Mouse (Mus musculus) embryonic facial prominence, embryonic 10.5 days (tissue): ENCODE results near the gene Ube2t. TPM values are rescaled to one million over a fixed set of nuclear protein-coding genes. Genes with fewer than 3 reads are reported as not detected.
A peak's percentile ranks its signal among the peaks of the same experiment; 100 is the strongest.

Experiments
- DNase-seq: peaks from one replicate; pipeline ENCODE4 v3.0.0-alpha.2; 2017; ENCODE audit warnings: low spot score
- H3K27ac ChIP-seq: fragments of 300-500 bp; sonication (generic); replicated peaks from 2 replicates; pipeline ENCODE4 v1.5.1; 2016; ENCODE audit warnings: mild to moderate bottlenecking
- H3K27me3 ChIP-seq: fragments of 300-500 bp; sonication (generic); replicated peaks from 2 replicates; pipeline ENCODE4 v1.6.1; 2016; ENCODE audit warnings: low read depth, mild to moderate bottlenecking; ENCODE audit not compliant: poor library complexity, severe bottlenecking
- H3K36me3 ChIP-seq: fragments of 300-500 bp; sonication (generic); replicated peaks from 2 replicates; pipeline ENCODE4 v1.6.1; 2016; ENCODE audit warnings: mild to moderate bottlenecking, moderate library complexity
- H3K4me1 ChIP-seq: fragments of 300-500 bp; sonication (generic); 2 replicates; pipeline ENCODE4 v1.6.1; 2016
- H3K4me3 ChIP-seq: fragments of 300-500 bp; sonication (generic); 2 replicates; pipeline ENCODE4 v1.5.1; 2016; ENCODE audit warnings: mild to moderate bottlenecking, moderate library complexity
- H3K9me3 ChIP-seq: fragments of 300-500 bp; sonication (generic); 2 replicates; pipeline ENCODE4 v1.6.1; 2016; ENCODE audit warnings: mild to moderate bottlenecking
- WGBS: fragments of 180-500 bp; shearing (Covaris S2); methylation state at CpG from one replicate; pipeline ENCODE4 v1.1.7; 2016; 5-methylcytosine and 5-hydroxymethylcytosine counted together
- polyA plus RNA-seq: library from polyadenylated mRNA; unstranded; fragments of >200 nt; fragmentation: Nextera tagmentation; extraction: Ambion mirVana; gene quantifications from 2 replicates; pipeline ENCODE4 v1.2.1, GENCODE M21; 2016

Ube2t gene
- polyA plus RNA-seq, 1 experiment from 2014 or later: 55.5 TPM

DNA sequence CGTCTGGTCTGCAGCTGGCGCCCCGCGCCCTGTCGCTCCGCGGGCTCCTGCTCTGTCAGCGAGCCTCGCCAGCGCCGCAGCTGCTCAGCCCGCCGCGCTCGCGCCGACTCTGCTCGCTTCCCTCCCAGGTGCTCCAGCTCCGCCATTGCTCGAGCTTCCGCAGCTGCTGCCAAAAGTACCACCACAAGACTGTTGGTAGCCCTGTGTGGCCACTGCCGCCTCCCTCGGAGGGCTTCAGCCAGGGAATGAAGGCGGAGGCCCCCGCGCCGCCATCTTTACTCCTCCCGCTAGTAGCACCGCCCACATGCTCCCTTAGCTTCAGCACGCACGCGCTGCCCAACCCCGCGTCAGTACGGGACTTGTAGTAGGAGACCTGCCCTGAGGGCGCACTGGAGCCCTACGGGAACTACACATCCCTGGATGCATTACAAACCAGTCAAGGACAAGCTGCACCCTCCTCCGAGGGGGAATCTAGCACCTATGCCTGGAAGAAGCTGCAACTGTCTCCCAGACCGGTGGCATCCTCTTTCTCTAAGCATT is 6.7 kb upstream of the Ube2t start, which contains the start of gene Ppp1r12b:
Gene Ppp1r12b (minus strand): TSS at position 306 of the 540 bp plus-strand sequence.
- Histone ChIP-seq H3K9me3 (no peaks in the 10 kb centered on the region), H3K4me1 (peaks cover 23% of the 10 kb centered on the region), H3K27me3 (no peaks in the 10 kb centered on the region; the same call in 1 of the 2 replicates), H3K4me3 (peak within 1 kb of the TSS; percentile 93), H3K36me3 (no peaks in the 10 kb centered on the region), H3K27ac (peak within 1 kb of the TSS; percentile 94)
- DNase-seq: peak; percentile 95
- under 1% methylated on average over 39 of the region's 39 CpGs for WGBS

DNA sequence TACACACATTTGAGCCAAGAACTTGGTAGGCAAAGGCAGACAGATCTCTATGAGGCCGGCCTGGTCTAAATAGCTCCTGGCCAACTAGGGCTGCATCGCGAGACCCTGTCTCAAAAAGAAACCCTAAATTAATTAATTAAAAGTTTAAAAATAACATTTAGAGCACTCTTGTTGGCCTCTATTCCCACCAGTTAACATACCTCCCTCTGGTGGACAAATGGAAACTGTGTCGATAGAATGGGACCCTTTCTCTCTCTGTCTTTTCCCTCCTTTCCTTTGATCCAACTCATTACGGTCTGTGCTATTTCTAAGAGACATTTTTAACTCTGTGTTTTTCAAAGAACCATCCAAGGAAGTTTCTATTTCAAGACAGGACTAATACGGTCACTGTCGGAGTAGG is 1.7 kb upstream of the Ube2t start:
- H3K27ac ChIP-seq: no peak overlapping the region
- H3K9me3 ChIP-seq: no peaks in the 10 kb centered on the region
- H3K4me3 ChIP-seq: no peak overlapping the region
- peaks cover 23% of the 10 kb centered on the region for H3K4me1 ChIP-seq
- H3K36me3 ChIP-seq: peaks cover 7% of the 10 kb centered on the region
- H3K27me3 ChIP-seq: no peaks in the 10 kb centered on the region; the same call in 1 of the 2 replicates
- no peak for DNase-seq
- WGBS: 65% methylated on average over 7 of the region's 7 CpGs

DNA sequence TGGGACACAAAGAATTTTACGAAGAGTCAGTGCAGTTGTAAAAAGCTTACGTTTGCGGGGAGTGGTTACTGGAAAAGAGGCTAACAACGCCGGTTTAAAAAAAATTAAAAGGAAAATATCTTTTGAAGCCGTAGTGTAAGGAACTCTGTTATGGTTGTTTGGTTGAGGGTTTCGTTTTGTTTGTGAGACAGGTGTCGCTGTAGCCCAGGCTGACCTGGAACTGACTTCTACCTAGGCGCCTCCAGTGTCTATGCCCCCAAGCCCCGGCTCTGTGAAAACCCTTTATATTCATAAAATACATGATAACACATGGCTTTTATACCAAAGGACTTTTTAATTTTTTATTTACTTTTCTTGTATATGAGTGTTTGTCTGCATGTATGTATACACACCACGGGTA is 456 bp downstream of the Ube2t start:
- H3K4me1 ChIP-seq: peaks cover 18% of the 10 kb centered on the region
- H3K27me3 ChIP-seq: no peaks in the 10 kb centered on the region
- peaks cover 19% of the 10 kb centered on the region for H3K36me3 ChIP-seq
- peak; percentile 16 for DNase-seq
- H3K27ac ChIP-seq: peak overlapping the region; percentile 89
- H3K4me3 ChIP-seq: peak overlapping the region; percentile 77
- 4% methylated on average over 11 of the region's 11 CpGs for WGBS
- H3K9me3 ChIP-seq: no peaks in the 10 kb centered on the region

DNA sequence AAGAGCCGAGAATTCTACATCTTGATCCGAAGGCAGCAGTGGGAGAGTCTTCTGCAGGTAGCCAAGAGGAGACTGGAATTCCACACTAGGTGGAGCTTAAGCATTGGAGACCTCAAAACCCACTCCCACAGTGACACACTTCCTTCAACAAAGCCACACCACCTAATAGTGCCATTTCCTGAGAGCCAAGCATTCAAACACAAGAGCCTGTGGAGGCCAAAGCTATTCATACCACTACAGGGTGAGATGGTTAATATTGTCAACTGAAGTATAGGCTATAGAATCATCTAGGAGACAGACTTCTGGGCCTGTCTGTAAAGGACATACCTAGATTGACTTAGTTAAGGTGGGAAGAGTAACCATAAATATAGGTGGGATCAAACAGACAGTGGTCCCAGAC is 3.1 kb downstream of the Ube2t start:
- no peak for DNase-seq
- Histone ChIP-seq H3K4me1 (peaks cover 18% of the 10 kb centered on the region), H3K4me3 (no peak overlapping the region), H3K27ac (no peak overlapping the region), H3K9me3 (no peaks in the 10 kb centered on the region), H3K36me3 (peaks cover 45% of the 10 kb centered on the region), H3K27me3 (no peaks in the 10 kb centered on the region)
- WGBS: 91% methylated on average over 2 of the region's 2 CpGs

DNA sequence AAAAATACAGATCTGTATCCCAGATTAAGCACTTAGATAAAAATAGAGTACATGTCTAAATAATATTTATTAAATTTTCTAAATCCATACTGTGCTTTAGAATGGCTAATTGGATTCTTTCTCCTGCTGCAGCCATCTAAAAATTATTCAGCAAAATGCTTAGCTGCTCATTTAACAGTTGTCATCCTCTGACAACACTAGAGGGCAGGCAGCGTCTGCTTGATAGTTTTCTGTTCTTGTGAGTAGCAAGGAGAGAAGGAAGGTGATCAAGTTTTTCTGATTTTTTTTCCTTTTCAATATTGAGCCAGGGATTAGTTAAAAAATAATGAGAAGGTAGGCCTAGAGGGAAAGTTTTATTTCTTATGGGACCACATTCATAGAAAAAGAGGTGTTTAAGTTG is 10.6 kb downstream of the Ube2t start:
- no peak for DNase-seq
- 75% methylated on average over 1 of the region's 1 CpGs for WGBS
- no peak overlapping the region for H3K4me3 ChIP-seq
- H3K4me1 ChIP-seq: peaks cover 10% of the 10 kb centered on the region
- H3K9me3 ChIP-seq: no peaks in the 10 kb centered on the region
- no peak overlapping the region for H3K27ac ChIP-seq
- peaks cover 77% of the 10 kb centered on the region for H3K36me3 ChIP-seq
- H3K27me3 ChIP-seq: no peaks in the 10 kb centered on the region

DNA sequence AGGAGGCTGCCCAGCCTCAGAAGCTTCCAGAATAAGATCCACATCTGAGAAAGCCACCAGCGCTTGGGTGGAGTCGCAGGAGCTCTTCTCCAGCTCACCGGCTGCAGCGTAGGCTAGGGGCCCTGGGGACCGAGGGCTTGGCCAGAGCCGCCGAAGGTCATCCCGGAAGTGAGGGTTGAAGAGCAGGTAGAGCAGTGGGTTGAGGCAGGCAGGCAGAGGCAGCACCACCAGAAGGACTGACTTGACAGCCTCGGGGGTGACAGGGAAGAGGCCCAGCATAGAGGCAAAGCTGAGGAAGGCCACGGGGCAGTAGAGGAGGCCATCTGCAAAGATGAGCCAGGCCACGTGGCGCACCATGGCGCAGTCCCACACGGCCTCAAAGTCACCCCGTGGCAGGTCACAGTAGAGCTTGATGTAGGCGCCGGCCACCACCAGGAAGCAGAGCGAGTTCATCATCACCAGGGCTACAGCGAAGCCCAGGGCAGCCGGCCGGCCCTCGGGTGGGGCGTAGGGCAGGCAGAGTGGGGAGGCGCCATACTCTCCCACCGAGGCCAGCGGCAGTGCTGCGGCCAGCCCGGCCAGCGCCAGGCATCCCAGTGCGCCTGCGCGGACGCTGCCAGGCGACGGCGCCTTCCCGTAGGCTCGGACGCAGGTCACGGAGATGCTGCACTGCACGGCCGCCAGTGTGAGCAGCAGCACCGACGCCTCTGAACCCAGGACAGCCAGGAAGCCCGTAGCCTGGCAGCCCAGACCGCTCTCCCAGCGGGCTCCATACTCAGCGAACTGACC is 25.0 kb downstream of the Ube2t start:
- WGBS: 34% methylated on average over 48 of the region's 48 CpGs
- 0 out of 2 replicates have a peak, but pooled peaks cover 2% of the 10 kb centered on the region for H3K9me3 ChIP-seq
- peak overlapping the region; percentile 79 for H3K27ac ChIP-seq
- peak; percentile 82 for DNase-seq
- peaks cover 64% of the 10 kb centered on the region for H3K27me3 ChIP-seq
- H3K4me3 ChIP-seq: peak overlapping the region; percentile 63
- H3K4me1 ChIP-seq: peaks cover 22% of the 10 kb centered on the region
- no peaks in the 10 kb centered on the region for H3K36me3 ChIP-seq

DNA sequence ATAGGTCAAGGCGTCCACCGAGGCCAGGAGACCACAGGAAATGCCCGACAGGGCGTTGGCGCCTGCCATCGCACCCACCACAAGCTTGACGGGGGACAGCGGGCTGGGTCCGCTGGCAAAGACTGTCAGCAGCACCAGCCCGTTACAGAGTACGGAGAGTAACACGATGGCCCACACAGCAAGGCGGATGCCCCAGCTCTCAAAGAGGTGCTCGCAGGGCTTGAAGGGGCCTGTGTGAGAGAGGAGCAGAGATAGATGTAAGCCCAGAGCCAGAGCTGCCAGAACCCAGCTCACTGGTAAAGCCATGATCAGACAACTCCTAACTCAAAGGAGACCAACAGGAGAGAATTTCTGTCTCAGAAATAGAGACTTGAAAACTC is 25.6 kb downstream of the Ube2t start:
- Histone ChIP-seq H3K27me3 (peaks cover 62% of the 10 kb centered on the region), H3K9me3 (0 out of 2 replicates have a peak, but pooled peaks cover 2% of the 10 kb centered on the region)
- 13% methylated on average over 14 of the region's 14 CpGs for WGBS

DNA sequence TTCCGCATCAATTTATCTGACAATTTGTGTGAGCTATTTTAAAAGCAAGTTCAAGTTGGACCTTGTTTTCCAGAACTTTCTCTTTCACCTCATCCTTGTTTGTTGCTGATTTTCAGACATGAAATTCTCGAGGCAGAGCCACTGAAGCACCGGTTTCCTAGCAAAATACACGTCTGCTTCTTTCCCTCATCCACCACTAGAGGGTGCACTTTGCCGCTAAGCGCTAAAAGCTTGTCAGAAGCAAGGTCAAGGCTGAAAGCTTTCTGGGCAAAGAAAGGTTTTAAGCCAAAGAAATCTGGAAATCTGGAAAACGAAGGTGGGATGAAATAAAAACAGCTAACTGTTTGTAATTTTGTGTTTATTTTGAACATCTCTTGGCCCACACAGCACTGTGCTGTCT is 27.0 kb downstream of the Ube2t start:
- peak; percentile 81 for DNase-seq
- Histone ChIP-seq H3K4me1 (peaks cover 27% of the 10 kb centered on the region), H3K27me3 (peaks cover 71% of the 10 kb centered on the region), H3K36me3 (no peaks in the 10 kb centered on the region), H3K4me3 (no peak overlapping the region), H3K27ac (no peak overlapping the region), H3K9me3 (0 out of 2 replicates have a peak, but pooled peaks cover 2% of the 10 kb centered on the region)
- 10% methylated on average over 7 of the region's 7 CpGs for WGBS

More for the DNA sequence above, 25.6 kb downstream of the Ube2t start:
- Histone ChIP-seq H3K4me3 (peak overlapping the region; percentile 63), H3K4me1 (peaks cover 27% of the 10 kb centered on the region), H3K36me3 (no peaks in the 10 kb centered on the region), H3K27ac (peak overlapping the region; percentile 79)
- DNase-seq: no peak

DNA sequence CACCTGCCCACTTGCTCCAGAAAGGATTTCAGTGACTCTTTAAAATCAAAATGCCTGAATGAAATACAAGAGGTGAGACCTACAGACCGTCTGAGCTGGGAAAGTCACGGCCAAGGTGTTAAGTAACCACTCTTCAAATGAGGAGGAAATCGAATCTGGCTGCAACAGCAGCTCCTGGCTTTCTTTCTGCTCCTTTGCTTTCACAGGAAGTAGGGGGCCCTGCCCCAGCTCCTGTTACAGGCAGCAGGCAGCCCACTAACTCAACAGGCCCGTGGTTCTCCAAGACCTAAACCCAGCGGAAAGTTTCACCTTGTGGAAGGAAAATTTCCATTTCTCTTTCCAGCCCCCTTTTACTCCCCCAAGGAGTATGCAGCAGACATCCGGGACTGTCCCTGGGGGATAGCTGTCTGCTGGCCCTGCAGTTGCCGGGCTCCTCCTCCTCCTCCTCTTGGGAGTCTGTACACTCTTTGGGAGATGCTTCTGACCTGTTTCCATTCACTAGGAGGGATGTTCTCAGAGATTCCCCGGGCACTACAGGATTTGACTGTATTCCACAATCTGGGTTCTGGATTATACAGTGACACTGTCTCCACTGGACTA is 29.8 kb downstream of the Ube2t start:
- Histone ChIP-seq H3K27me3 (peaks cover 59% of the 10 kb centered on the region), H3K4me3 (no peak overlapping the region), H3K4me1 (peaks cover 37% of the 10 kb centered on the region), H3K36me3 (no peaks in the 10 kb centered on the region), H3K9me3 (no peaks in the 10 kb centered on the region), H3K27ac (peak overlapping the region; percentile 49; the same call in 1 of the 2 replicates)
- 37% methylated on average over 8 of the region's 8 CpGs for whole genome bisulfite sequencing
- peak; percentile 43 for DNase-seq

DNA sequence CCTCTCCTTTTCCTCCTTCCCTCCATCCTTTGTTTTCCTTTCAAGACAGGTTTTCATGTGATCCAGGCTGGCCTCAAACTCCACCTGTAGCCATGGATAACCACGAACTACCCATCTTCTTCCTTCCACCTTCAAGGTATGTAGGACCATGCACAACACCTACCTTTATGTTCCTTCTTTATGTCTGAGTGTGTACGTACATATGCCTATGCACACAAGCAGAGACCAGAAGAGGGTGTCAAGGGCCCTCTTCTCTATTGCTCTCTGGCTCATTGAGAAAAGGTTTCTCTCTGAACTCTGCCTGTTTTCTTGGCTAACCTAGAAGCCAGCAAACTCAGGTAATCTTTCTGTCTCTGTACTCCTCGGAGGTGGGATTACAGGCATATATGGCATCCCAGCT is 32.4 kb downstream of the Ube2t start:
- Histone ChIP-seq H3K36me3 (no peaks in the 10 kb centered on the region), H3K9me3 (no peaks in the 10 kb centered on the region), H3K27ac (no peak overlapping the region), H3K4me3 (no peak overlapping the region), H3K27me3 (peaks cover 43% of the 10 kb centered on the region), H3K4me1 (peaks cover 27% of the 10 kb centered on the region)
- 80% methylated on average over 3 of the region's 3 CpGs for WGBS
- no peak for DNase-seq

DNA sequence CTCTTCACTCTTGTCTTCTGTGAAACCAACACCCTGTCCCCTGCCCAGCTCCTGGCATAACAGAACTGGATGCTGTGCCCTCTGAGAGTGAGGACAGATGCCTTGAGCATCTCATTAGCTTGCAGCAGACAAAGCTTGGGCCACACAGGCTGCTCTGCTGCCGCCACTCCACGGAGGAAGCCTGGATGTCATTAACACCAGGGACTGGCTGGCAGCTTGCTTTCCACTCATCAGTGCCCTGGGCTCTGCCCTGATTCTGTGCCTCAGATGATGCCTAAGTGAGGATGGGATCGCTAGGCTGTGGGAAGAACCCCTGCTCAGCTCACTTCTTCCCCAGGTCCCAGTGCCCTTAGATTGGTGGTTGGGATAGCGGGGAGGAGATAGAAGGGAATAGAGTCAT is 33.1 kb downstream of the Ube2t start:
- Histone ChIP-seq H3K36me3 (no peaks in the 10 kb centered on the region), H3K4me3 (no peak overlapping the region), H3K9me3 (no peaks in the 10 kb centered on the region), H3K4me1 (peaks cover 27% of the 10 kb centered on the region), H3K27me3 (peaks cover 36% of the 10 kb centered on the region), H3K27ac (no peak overlapping the region)
- no peak for DNase-seq
- 76% methylated on average over 4 of the region's 4 CpGs for WGBS

DNA sequence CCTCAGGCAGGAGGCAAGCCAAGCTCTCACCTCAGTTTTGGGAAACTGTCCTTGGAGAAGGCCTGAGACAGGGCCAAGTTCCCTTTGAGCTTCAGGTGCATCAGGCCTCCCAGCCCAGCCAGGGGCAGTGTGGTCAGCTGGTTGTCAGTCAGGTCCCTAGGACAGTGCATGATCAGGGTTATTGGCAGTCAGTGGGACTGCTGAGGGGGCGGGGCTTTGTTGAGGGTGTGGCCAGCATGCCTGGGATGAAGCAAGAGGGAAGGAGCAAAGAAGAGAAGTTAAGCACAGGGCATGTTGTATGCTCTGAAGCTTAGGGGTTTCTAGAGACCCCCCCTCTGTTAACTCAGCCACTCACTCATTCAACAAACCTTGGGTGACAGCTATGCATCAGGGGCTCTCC is 33.6 kb downstream of the Ube2t start:
- 29% methylated on average over 1 of the region's 1 CpGs for WGBS
- Histone ChIP-seq H3K27ac (no peak overlapping the region), H3K27me3 (peaks cover 31% of the 10 kb centered on the region), H3K4me3 (no peak overlapping the region), H3K4me1 (peaks cover 27% of the 10 kb centered on the region), H3K9me3 (no peaks in the 10 kb centered on the region), H3K36me3 (no peaks in the 10 kb centered on the region)
- no peak for DNase-seq
